Mouse (Mus musculus) testis, adult 2 months (tissue): Measurements from ENCODE around the gene Sirt1.

Experiments
- CTCF ChIP-seq: fragments of 200-500 bp; IDR thresholded peaks from 2 replicates; pipeline ENCODE4 v1.5.1; 2012; ENCODE audit warnings: low read depth, mild to moderate bottlenecking, inconsistent platforms, low read length, moderate library complexity; ENCODE audit not compliant: control insufficient read depth, insufficient read depth, insufficient replicate concordance
- POLR2A ChIP-seq: fragments of 200-500 bp; IDR thresholded peaks from 2 replicates; pipeline ENCODE4 v1.6.1; 2012; ENCODE audit warnings: low read depth, mild to moderate bottlenecking, inconsistent platforms, low read length, moderate library complexity; ENCODE audit not compliant: control insufficient read depth

DNA sequence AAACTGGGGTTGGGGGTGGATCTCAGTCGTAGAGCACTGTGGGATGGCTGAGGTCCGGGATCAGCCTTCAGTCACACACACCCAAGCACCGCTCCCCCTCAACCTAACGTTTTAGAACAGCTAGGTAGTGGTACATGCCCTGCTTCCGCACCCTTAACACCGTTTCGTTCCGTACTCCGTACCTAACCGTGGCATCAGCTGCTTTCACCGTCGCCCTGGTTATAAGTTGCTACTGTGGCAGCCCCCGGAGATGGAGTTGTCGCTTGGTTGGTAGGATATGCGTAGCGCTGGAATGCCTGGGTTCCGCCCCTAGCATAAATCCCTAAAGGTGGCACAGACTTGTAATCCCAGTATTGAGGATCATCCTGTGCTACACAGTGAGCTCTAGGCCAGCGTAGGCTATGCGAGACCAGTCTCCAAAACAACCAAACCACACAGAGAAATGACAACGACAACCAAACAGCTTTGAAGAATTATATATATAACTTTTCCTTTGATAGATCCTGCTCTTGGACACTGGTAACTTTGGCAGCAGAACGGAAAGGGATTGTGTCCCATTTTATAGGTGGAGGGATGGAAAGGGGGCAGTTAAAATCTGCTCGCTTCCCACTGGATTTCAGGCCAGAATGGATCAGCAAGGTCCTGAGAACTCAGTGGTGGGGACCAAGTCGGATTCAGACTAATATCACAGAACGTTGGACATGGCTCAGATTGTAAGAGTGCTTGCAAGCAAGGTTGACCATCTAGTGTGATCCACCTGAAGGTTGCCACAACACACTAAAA is at the start of gene Sirt1:
- TF ChIP-seq CTCF = 0 out of 2 replicates have a peak, but pooled peaks have one; percentile 1
- TF ChIP-seq POLR2A = peak; percentile 69; the same call in 1 of the 2 replicates
